Mouse (Mus musculus): ENCODE data around the gene Mettl8. TPM values are rescaled to one million over a fixed set of nuclear protein-coding genes. Genes with fewer than 3 reads are reported as not detected.

Gene Mettl8
- polyA plus RNA-seq, 1 experiment from 2014 or later, result 12.9 TPM

DNA sequence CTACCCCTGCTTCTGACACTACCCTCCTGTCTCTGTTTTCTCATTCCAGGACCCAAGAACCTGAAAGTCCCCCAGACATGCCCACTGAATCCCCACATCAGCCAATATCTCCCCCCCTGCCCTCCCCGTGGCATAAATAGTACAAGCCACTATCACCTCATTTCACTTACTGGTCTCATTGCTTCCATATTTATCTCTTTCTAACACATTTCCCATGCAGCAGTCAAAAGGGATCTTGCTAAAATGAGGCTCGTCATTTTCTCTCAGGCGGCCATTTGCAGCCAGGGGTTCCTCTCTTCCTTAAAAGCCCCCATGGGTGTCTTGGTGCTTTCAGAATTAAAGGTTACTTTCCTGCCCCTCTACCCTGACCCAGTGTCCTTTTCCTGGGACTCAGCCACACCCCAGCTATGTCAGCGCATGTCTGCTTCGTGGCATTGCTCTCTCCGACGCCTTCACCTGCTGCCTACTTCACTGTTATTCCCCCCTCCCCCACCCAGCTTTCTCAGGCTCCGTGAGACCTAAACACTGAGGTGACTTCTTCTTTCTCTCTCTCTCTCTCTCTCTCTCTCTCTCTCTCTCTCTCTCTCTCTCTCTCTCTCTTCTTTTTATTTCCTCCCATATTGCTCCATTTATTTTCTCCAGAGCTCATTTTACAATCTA lies 134.3 kb downstream of the Mettl8 start:
- Histone ChIP-seq H3K27me3 (replicated peaks) (no peaks in the 10 kb centered on the region), H3K36me3 (no peaks in the 10 kb centered on the region), H3K9me3 (replicated peaks) (no peaks in the 10 kb centered on the region), H3K27ac (replicated peaks) (no peak overlapping the region), H3K9ac (replicated peaks) (no peak overlapping the region), H3K4me1 (peaks cover 13% of the 10 kb centered on the region; the same call in 1 of the 2 replicates), H3K4me3 (replicated peaks) (no peak overlapping the region), H3K4me2 (no peak overlapping the region)
- WGBS, result 42% methylated on average over 8 of the region's 8 CpGs
- no peak for ATAC-seq (ENCODE audit: low FRiP score)

- H3K9ac ChIP-seq (replicated peaks), result no peak overlapping the region
- whole genome bisulfite sequencing, result 81% methylated on average over 2 of the region's 2 CpGs
- no peak overlapping the region for H3K4me2 ChIP-seq
- H3K4me3 ChIP-seq (replicated peaks), result no peak overlapping the region
- no peak for ATAC-seq (ENCODE audit: low FRiP score)
- H3K4me1 ChIP-seq, result peaks cover 13% of the 10 kb centered on the region; the same call in 1 of the 2 replicates
- no peaks in the 10 kb centered on the region for H3K9me3 ChIP-seq (replicated peaks)
- no peaks in the 10 kb centered on the region for H3K36me3 ChIP-seq
- H3K27ac ChIP-seq (replicated peaks), result no peak overlapping the region
- no peaks in the 10 kb centered on the region for H3K27me3 ChIP-seq (replicated peaks)
These were observed 135.4 kb downstream of the Mettl8 start for GRCm38 (mm10) chr2:70919913-70920522.

- H3K4me2 ChIP-seq, result no peak overlapping the region
- H3K4me1 ChIP-seq, result peaks cover 13% of the 10 kb centered on the region; the same call in 1 of the 2 replicates
- WGBS, result 72% methylated on average over 2 of the region's 2 CpGs
- no peak overlapping the region for H3K27ac ChIP-seq (replicated peaks)
- H3K27me3 ChIP-seq (replicated peaks), result no peaks in the 10 kb centered on the region
- no peaks in the 10 kb centered on the region for H3K36me3 ChIP-seq
- ATAC-seq (ENCODE audit: low FRiP score), result no peak
- H3K9ac ChIP-seq (replicated peaks), result no peak overlapping the region
- no peaks in the 10 kb centered on the region for H3K9me3 ChIP-seq (replicated peaks)
- H3K4me3 ChIP-seq (replicated peaks), result no peak overlapping the region
These were observed 136.9 kb downstream of the Mettl8 start for GRCm38 (mm10) chr2:70918516-70918915.

Other genes starting within 250 kb of the Mettl8 start
- 23.7 and 27.4 TPM in 2 replicates for gene Tlk1, start 229.9 kb downstream of the Mettl8 start, polyA plus RNA-seq (2015; fragmentation: Nextera tagmentation; extraction: Ambion mirVana)
- gene Dcaf17, start 255 bp downstream of the Mettl8 start, polyA plus RNA-seq (2015; fragmentation: Nextera tagmentation; extraction: Ambion mirVana), result 31.0 and 33.3 TPM in 2 replicates
- gene Cybrd1, start 62.3 kb upstream of the Mettl8 start, polyA plus RNA-seq (2015; fragmentation: Nextera tagmentation; extraction: Ambion mirVana), result 3.4 and 3.5 TPM in 2 replicates
- 144 and 163 TPM in 2 replicates for gene Dync1i2, start 156.1 kb upstream of the Mettl8 start, polyA plus RNA-seq (2015; fragmentation: Nextera tagmentation; extraction: Ambion mirVana)

Measured in neural tube, embryonic 15.5 days (tissue).